Mouse (Mus musculus): ENCODE data around the gene 6430548M08Rik.

- TF ChIP-seq CTCF (conservative IDR thresholded peaks at IDR 0.05; ENCODE audit: low read length) (no peak), POU5F1 (IDR thresholded peaks at IDR 0.05; ENCODE audit: borderline replicate concordance, low read length) (no peak), NANOG (IDR thresholded peaks at IDR 0.05; ENCODE audit: borderline replicate concordance, low read length) (no peak)
Measured at GRCm38 (mm10) chr8:120213229-120213628, 99.3 kb downstream of the 6430548M08Rik start.

Data from E14TG2a.4 (cell line).